Mouse (Mus musculus): ENCODE data around the gene Itpripl1. TPM values are rescaled to one million over a fixed set of nuclear protein-coding genes. Genes with fewer than 3 reads are reported as not detected.

Gene Itpripl1
- polyA plus RNA-seq, 1 experiment from 2014 or later = 13.1 TPM

Other genes starting within 250 kb of the Itpripl1 start
- gene Sppl2a, start 210.2 kb downstream of the Itpripl1 start, polyA plus RNA-seq (2016; fragmentation: Nextera tagmentation; extraction: Ambion mirVana) = 28.6 and 33.6 TPM in 2 replicates
- gene Ap4e1, start 134.7 kb downstream of the Itpripl1 start, polyA plus RNA-seq (2016; fragmentation: Nextera tagmentation; extraction: Ambion mirVana) = 11.3 and 12.5 TPM in 2 replicates
- gene Blvra, start 72.8 kb downstream of the Itpripl1 start, polyA plus RNA-seq (2016; fragmentation: Nextera tagmentation; extraction: Ambion mirVana) = 36.0 and 40.9 TPM in 2 replicates
- 70.9 and 76.9 TPM in 2 replicates for gene Ncaph, start 9.5 kb downstream of the Itpripl1 start, polyA plus RNA-seq (2016; fragmentation: Nextera tagmentation; extraction: Ambion mirVana)
- 2.0 TPM in 2 replicates for gene 1810024B03Rik, start 64.8 kb upstream of the Itpripl1 start, polyA plus RNA-seq (2016; fragmentation: Nextera tagmentation; extraction: Ambion mirVana)
- gene Snrnp200, start 64.9 kb upstream of the Itpripl1 start, polyA plus RNA-seq (2016; fragmentation: Nextera tagmentation; extraction: Ambion mirVana) = 61.8 and 64.4 TPM in 2 replicates
- 58.3 and 61.1 TPM in 2 replicates for gene Ciao1, start 104.4 kb upstream of the Itpripl1 start, polyA plus RNA-seq (2016; fragmentation: Nextera tagmentation; extraction: Ambion mirVana)
- 22.1 and 23.1 TPM in 2 replicates for gene Tmem127, start 104.5 kb upstream of the Itpripl1 start, polyA plus RNA-seq (2016; fragmentation: Nextera tagmentation; extraction: Ambion mirVana)
- 97.1 and 110 TPM in 2 replicates for gene Stard7, start 126.8 kb upstream of the Itpripl1 start, polyA plus RNA-seq (2016; fragmentation: Nextera tagmentation; extraction: Ambion mirVana)
- 14.1 and 15.7 TPM in 2 replicates for gene Dusp2, start 192.7 kb upstream of the Itpripl1 start, polyA plus RNA-seq (2016; fragmentation: Nextera tagmentation; extraction: Ambion mirVana)
- gene Astl, start 195.2 kb upstream of the Itpripl1 start, polyA plus RNA-seq (2016; fragmentation: Nextera tagmentation; extraction: Ambion mirVana) = 0.08 TPM in 1 of 2 replicates, not detected in the other
- gene Adra2b, start 219.8 kb upstream of the Itpripl1 start, polyA plus RNA-seq (2016; fragmentation: Nextera tagmentation; extraction: Ambion mirVana) = 9.2 and 10.1 TPM in 2 replicates